In the genomic region with DNA sequence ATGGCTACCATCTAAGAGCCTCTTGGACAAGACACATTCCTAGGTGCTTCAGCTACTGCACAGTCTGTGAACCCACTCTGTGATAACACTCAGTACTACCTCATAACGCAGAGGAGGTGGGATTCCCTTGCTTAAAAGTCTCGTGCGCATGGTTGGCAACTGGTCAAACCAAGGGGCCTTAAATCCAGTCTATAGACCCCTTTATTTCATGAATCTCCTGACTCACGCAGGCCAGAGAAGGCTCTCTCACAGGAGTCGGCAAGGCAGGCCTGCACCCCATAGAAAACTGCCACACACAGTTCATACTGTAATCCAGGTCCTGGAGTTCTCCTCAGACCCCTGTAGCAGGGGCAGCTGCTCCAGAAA, we compare ENCODE assay signal across 9 mouse cellular contexts.
DNase-seq lines count a peak whose midpoint lies in the region; ATAC-seq and TF ChIP-seq lines count a peak whose summit lies in the region.
"Had no signal": no experiment of that assay in that cellular context is flagged by ENCODE, and none has a peak within 500 bp of the region (broad histone marks: within the 10 kb centered on the region; RNA-seq: fewer than 3 reads in every experiment).

No protein-coding gene starts in this region.

- H3K27ac ChIP-seq in hindbrain, postnatal 0 days: no peak overlapping the region
- H3K27ac ChIP-seq in hindbrain, embryonic 12.5 days: no peak overlapping the region
- no peak overlapping the region for H3K27ac ChIP-seq in midbrain, embryonic 15.5 days
- H3K27ac ChIP-seq in midbrain, embryonic 11.5 days (ENCODE audit: low read depth, low read length): no peak overlapping the region
- H3K27ac ChIP-seq: heart, embryonic 10.5 days had no signal

- no peaks in the 10 kb centered on the region for H3K9me3 ChIP-seq in hindbrain, postnatal 0 days (ENCODE audit: low read length)
- no peaks in the 10 kb centered on the region for H3K9me3 ChIP-seq in hindbrain, embryonic 12.5 days (replicated peaks)
- no peaks in the 10 kb centered on the region for H3K9me3 ChIP-seq in midbrain, embryonic 15.5 days
- H3K9me3 ChIP-seq in midbrain, embryonic 11.5 days (ENCODE audit: control insufficient read depth, low read length): no peaks in the 10 kb centered on the region
- H3K9me3 ChIP-seq: heart, embryonic 10.5 days had no signal

- no peak for TF ChIP-seq CTCF in hindbrain, postnatal 0 days (IDR thresholded peaks at IDR 0.05; ENCODE audit: low read depth)

- H3K27me3 ChIP-seq in hindbrain, postnatal 0 days (ENCODE audit: insufficient read depth, low read length): no peaks in the 10 kb centered on the region
- no peaks in the 10 kb centered on the region for H3K27me3 ChIP-seq in hindbrain, embryonic 12.5 days
- H3K27me3 ChIP-seq in midbrain, embryonic 15.5 days (replicated peaks): no peaks in the 10 kb centered on the region
- no peaks in the 10 kb centered on the region for H3K27me3 ChIP-seq in midbrain, embryonic 11.5 days (ENCODE audit: control insufficient read depth, insufficient read depth, low read length)

- no peak overlapping the region for H3K4me3 ChIP-seq in hindbrain, postnatal 0 days (ENCODE audit: low read length)
- no peak overlapping the region for H3K4me3 ChIP-seq in hindbrain, embryonic 12.5 days
- no peak overlapping the region for H3K4me3 ChIP-seq in midbrain, embryonic 15.5 days
- no peak overlapping the region for H3K4me3 ChIP-seq in midbrain, embryonic 11.5 days (ENCODE audit: low read depth, low read length)

- H3K36me3 ChIP-seq in hindbrain, postnatal 0 days (ENCODE audit: insufficient read depth, low read length): no peaks in the 10 kb centered on the region
- no peaks in the 10 kb centered on the region for H3K36me3 ChIP-seq in hindbrain, embryonic 12.5 days
- no peaks in the 10 kb centered on the region for H3K36me3 ChIP-seq in midbrain, embryonic 15.5 days (replicated peaks)
- H3K36me3 ChIP-seq in midbrain, embryonic 11.5 days (ENCODE audit: control insufficient read depth, insufficient read depth, low read length): no peaks in the 10 kb centered on the region
- H3K36me3 ChIP-seq: heart, embryonic 10.5 days had no signal

- no peak overlapping the region for H3K4me2 ChIP-seq in hindbrain, postnatal 0 days (ENCODE audit: low read depth, low read length)
- H3K4me2 ChIP-seq in hindbrain, embryonic 12.5 days (replicated peaks): no peak overlapping the region
- no peak overlapping the region for H3K4me2 ChIP-seq in midbrain, embryonic 15.5 days
- H3K4me2 ChIP-seq in midbrain, embryonic 11.5 days: no peak overlapping the region

- H3K4me1 ChIP-seq in hindbrain, postnatal 0 days (ENCODE audit: insufficient read depth, low read length): no peaks in the 10 kb centered on the region
- H3K4me1 ChIP-seq in hindbrain, embryonic 12.5 days: peaks cover 8% of the 10 kb centered on the region
- 0 out of 2 replicates have a peak, but pooled peaks cover 2% of the 10 kb centered on the region for H3K4me1 ChIP-seq in midbrain, embryonic 15.5 days
- H3K4me1 ChIP-seq in midbrain, embryonic 11.5 days (ENCODE audit: control insufficient read depth, insufficient read depth, low read length): no peaks in the 10 kb centered on the region

- DNase-seq in cerebellum, postnatal 14 days: peak; percentile 36 to 52
- DNase-seq in cerebellum, adult 9-10 months: no peak
- no peak for DNase-seq in hindbrain, postnatal 0 days (ENCODE audit: low spot score)
- DNase-seq in midbrain, embryonic 11.5 days (ENCODE audit: low spot score, missing footprints): no peak
- DNase-seq in embryo, embryonic 10 days (ENCODE audit: low spot score): no peak

- no peak overlapping the region for H3K9ac ChIP-seq in hindbrain, postnatal 0 days (replicated peaks; ENCODE audit: low read length)
- no peak overlapping the region for H3K9ac ChIP-seq in hindbrain, embryonic 12.5 days
- no peak overlapping the region for H3K9ac ChIP-seq in midbrain, embryonic 15.5 days
- H3K9ac ChIP-seq in midbrain, embryonic 11.5 days (ENCODE audit: low read length): no peak overlapping the region

- 82% methylated on average over 5 of the region's 5 CpGs for WGBS in hindbrain, postnatal 0 days
- WGBS in hindbrain, embryonic 12.5 days: 86% methylated on average over 5 of the region's 5 CpGs
- 87% methylated on average over 5 of the region's 5 CpGs for WGBS in midbrain, embryonic 15.5 days
- 84% methylated on average over 5 of the region's 5 CpGs for WGBS in midbrain, embryonic 11.5 days

- ATAC-seq in hindbrain, postnatal 0 days: peak; percentile 22; the same call in 1 of the 2 replicates
- no peak for ATAC-seq in hindbrain, embryonic 12.5 days (ENCODE audit: low FRiP score)
- ATAC-seq in midbrain, embryonic 15.5 days (replicated peaks): peak; percentile 21; the same call in 1 of the 2 replicates
- no peak for ATAC-seq in midbrain, embryonic 11.5 days (ENCODE audit: low FRiP score)
- ATAC-seq in megakaryocyte-erythroid progenitor cell, adult 5-6 weeks (replicated peaks; ENCODE audit: low FRiP score, low TSS enrichment, poor library complexity, severe bottlenecking): peak; percentile 18; the same call in 1 of the 2 replicates

Comparison
In these comparisons a context has a peak if more than half of its experiments do, and no peak if none do; other contexts are left out.
1. DNase-seq: peak in cerebellum, postnatal 14 days (2 of 2); none in cerebellum, adult 9-10 months (single experiment), hindbrain, postnatal 0 days (single experiment), midbrain, embryonic 11.5 days (single experiment) and embryo, embryonic 10 days (single experiment).
2. ATAC-seq: peak in hindbrain, postnatal 0 days (single experiment), midbrain, embryonic 15.5 days (single experiment) and megakaryocyte-erythroid progenitor cell, adult 5-6 weeks (single experiment); none in hindbrain, embryonic 12.5 days (single experiment) and midbrain, embryonic 11.5 days (single experiment).